Mouse (Mus musculus) embryonic facial prominence, embryonic 14.5 days (tissue): ENCODE measurements around the gene Gm43517. TPM values are rescaled to one million over a fixed set of nuclear protein-coding genes. Genes with fewer than 3 reads are reported as not detected.

Experiments
- ATAC-seq: fragments of 200-750 bp; cut with Nextera tagmentation; 2 replicates; pipeline ENCODE4 v1.8.0; 2017; ENCODE audit warnings: low read depth, moderate number of reproducible peaks, moderate TSS enrichment
- DNase-seq: peaks from one replicate; pipeline ENCODE4 v3.0.0-alpha.2; 2015; ENCODE audit warnings: low spot score
- H3K27ac ChIP-seq: fragments of 300-500 bp; sonication (generic); replicated peaks from 2 replicates; pipeline ENCODE4 v1.5.1; 2014; ENCODE audit warnings: low read depth, mild to moderate bottlenecking, low read length, moderate library complexity
- H3K27me3 ChIP-seq: fragments of 300-500 bp; sonication (generic); replicated peaks from 2 replicates; pipeline ENCODE4 v1.6.1; 2014; ENCODE audit warnings: low read length; ENCODE audit not compliant: control insufficient read depth, insufficient read depth
- H3K36me3 ChIP-seq: fragments of 300-500 bp; sonication (generic); 2 replicates; pipeline ENCODE4 v1.6.1; 2014; ENCODE audit warnings: low read length, mixed read lengths; ENCODE audit not compliant: control insufficient read depth, insufficient read depth
- H3K4me1 ChIP-seq: fragments of 300-500 bp; sonication (generic); 2 replicates; pipeline ENCODE4 v1.6.1; 2014; ENCODE audit warnings: antibody characterized with exemption, low read length; ENCODE audit not compliant: control insufficient read depth, insufficient read depth
- H3K4me2 ChIP-seq: fragments of 300-500 bp; sonication (generic); 2 replicates; pipeline ENCODE4 v1.6.1; 2014; ENCODE audit warnings: low read depth, mild to moderate bottlenecking, low read length, moderate library complexity, mixed read lengths
- H3K4me3 ChIP-seq: fragments of 300-500 bp; sonication (generic); 2 replicates; pipeline ENCODE4 v1.5.1; 2014; ENCODE audit warnings: low read depth, mild to moderate bottlenecking, low read length
- H3K9ac ChIP-seq: fragments of 300-500 bp; sonication (generic); 2 replicates; pipeline ENCODE4 v1.6.1; 2014; ENCODE audit warnings: low read depth, mild to moderate bottlenecking, low read length, moderate library complexity, mixed read lengths
- H3K9me3 ChIP-seq: fragments of 300-500 bp; sonication (generic); 2 replicates; pipeline ENCODE4 v1.6.1; 2016; ENCODE audit warnings: low read length; ENCODE audit not compliant: control insufficient read depth
- WGBS: fragments of 180-500 bp; shearing (Covaris S2); extraction: QIAGEN DNeasy Blood & Tissue Kit; methylation state at CpG from one replicate; pipeline ENCODE4 v1.1.7; 2014; 5-methylcytosine and 5-hydroxymethylcytosine counted together
- polyA plus RNA-seq: library from polyadenylated mRNA; unstranded; fragments of >200 nt; fragmentation: Nextera tagmentation; extraction: Ambion mirVana; gene quantifications from 2 replicates; pipeline ENCODE4 v1.2.1, GENCODE M21; 2014

Gm43517 gene
- polyA plus RNA-seq = not detected in 2 replicates

DNA sequence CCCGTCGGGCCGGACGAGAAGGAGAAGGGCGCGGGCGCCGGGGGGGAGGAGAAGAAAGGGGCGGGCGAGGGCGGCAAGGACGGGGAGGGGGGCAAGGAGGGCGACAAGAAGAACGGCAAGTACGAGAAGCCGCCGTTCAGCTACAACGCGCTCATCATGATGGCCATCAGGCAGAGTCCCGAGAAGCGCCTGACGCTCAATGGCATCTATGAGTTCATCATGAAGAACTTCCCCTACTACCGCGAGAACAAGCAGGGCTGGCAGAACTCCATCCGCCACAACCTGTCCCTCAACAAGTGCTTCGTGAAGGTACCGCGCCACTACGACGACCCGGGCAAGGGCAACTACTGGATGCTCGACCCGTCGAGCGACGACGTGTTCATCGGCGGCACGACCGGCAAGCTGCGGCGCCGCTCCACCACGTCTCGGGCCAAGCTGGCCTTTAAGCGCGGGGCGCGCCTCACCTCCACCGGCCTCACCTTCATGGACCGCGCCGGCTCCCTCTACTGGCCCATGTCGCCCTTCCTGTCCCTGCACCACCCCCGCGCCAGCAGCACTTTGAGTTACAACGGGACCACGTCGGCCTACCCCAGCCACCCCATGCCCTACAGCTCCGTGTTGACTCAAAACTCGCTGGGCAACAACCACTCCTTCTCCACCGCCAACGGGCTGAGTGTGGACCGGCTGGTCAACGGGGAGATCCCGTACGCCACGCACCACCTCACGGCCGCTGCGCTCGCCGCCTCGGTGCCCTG lies at the start of gene Gm43517:
TSS of gene Gm43517 (plus strand) at position 299 of the 755 bp plus-strand sequence.
- Histone ChIP-seq H3K36me3 (no peaks in the 10 kb centered on the region), H3K27ac (peak within 1 kb of the TSS; percentile 61), H3K27me3 (peaks cover 83% of the 10 kb centered on the region), H3K4me2 (peak within 1 kb of the TSS; percentile 55), H3K9me3 (no peaks in the 10 kb centered on the region), H3K4me3 (peak within 1 kb of the TSS; percentile 41), H3K9ac (peak within 1 kb of the TSS; percentile 48), H3K4me1 (0 out of 2 replicates have a peak, but pooled peaks cover 6% of the 10 kb centered on the region)
- under 1% methylated on average over 60 of the region's 75 CpGs for WGBS
- peak; percentile 20; the same call in 1 of the 2 replicates for ATAC-seq
- no peak for DNase-seq

DNA sequence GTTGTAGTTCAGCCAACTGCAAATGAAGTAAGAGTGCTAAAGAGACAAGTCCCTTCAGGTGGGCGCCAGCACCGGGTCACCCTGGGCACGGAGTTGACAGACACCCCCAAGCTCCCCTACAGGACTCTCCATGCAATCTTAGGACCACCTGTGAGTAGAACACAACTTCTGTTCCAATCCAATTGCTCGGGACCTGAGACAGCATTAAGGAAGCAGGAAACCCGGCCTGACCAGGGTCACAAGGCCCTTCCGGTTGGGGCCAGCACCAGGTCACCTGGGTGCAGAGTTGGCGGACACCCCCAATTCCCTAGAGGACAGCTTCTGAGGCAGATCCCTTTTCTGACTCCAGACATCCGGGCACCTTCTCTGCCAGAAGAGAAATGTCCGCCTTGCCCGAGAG lies 35.3 kb upstream of the Gm43517 start:
- Histone ChIP-seq H3K27me3 (no peaks in the 10 kb centered on the region), H3K9ac (no peak overlapping the region), H3K36me3 (no peaks in the 10 kb centered on the region), H3K27ac (no peak overlapping the region), H3K4me1 (no peaks in the 10 kb centered on the region), H3K4me2 (no peak overlapping the region), H3K4me3 (no peak overlapping the region), H3K9me3 (no peaks in the 10 kb centered on the region)
- DNase-seq = no peak
- 87% methylated on average over 10 of the region's 10 CpGs for WGBS
- no peak for ATAC-seq

DNA sequence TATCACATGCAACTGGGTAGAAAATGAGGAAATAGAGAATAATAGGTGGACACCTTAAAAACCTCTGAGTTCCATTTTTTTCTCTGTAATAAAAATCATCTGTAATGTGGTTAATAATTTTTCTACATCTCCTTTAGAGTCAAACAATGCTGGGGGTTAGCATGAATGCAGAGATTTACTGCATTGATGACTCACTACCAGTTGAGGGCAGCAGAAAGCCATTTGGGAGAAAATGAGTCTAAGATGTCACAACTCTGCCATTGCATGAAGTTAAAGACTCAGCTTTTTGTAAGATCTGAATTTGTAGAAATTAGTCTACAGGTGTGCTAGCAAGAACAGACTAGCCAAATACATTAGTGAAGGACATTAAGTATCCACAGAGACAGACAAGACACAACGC lies 16.0 kb upstream of the Gm43517 start:
- no peaks in the 10 kb centered on the region for H3K9me3 ChIP-seq
- no peak overlapping the region for H3K9ac ChIP-seq
- peaks cover 38% of the 10 kb centered on the region for H3K27me3 ChIP-seq
- WGBS = 46% methylated on average over 1 of the region's 1 CpGs
- H3K36me3 ChIP-seq = no peaks in the 10 kb centered on the region
- H3K4me1 ChIP-seq = no peaks in the 10 kb centered on the region
- H3K4me2 ChIP-seq = no peak overlapping the region
- ATAC-seq = no peak
- no peak overlapping the region for H3K4me3 ChIP-seq
- H3K27ac ChIP-seq = no peak overlapping the region
- DNase-seq = no peak

DNA sequence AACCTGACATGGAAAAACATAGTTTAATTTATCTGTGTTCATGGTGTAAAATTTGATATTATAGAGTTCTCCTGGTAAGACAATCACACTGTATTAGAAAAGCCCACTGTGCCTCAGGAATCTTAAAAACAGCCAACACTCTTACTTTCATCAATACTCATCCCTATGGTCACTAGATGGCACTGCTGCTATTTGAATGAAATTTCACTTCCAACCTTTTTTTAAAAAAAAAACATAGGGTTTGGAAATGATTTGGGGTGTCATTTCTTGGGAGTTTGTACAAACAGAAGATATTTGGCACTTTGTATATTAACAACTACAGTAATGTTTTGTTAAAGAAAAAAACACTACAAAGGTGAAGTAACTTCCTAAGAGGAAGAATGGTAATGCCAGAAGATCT lies 12.8 kb upstream of the Gm43517 start:
- H3K27ac ChIP-seq = no peak overlapping the region
- no peaks in the 10 kb centered on the region for H3K4me1 ChIP-seq
- peak; percentile 72 for DNase-seq
- no peak for ATAC-seq
- no peak overlapping the region for H3K4me3 ChIP-seq
- no peaks in the 10 kb centered on the region for H3K36me3 ChIP-seq
- no peak overlapping the region for H3K4me2 ChIP-seq
- H3K9ac ChIP-seq = no peak overlapping the region
- H3K27me3 ChIP-seq = peaks cover 71% of the 10 kb centered on the region
- H3K9me3 ChIP-seq = no peaks in the 10 kb centered on the region

DNA sequence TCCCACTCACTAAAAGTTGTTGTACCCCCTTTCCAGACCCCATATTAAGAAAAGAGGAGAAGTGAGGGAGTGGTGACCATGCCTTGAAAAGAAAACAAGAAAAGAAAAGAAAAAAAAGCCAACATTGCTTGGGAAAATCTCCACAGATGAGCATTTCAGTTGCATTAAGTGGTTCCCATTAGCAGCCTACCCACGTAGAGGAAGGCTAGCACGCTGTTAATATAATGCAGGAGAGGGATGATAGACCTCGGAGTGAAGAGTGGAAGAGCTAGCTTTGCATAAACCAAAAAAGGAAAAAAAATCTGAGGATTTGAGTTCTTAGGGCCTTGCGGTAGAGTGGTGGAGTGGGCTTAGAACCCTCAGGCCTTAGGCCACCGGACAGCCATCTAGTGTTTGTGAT lies 11.8 kb upstream of the Gm43517 start:
- H3K9ac ChIP-seq = no peak overlapping the region
- no peaks in the 10 kb centered on the region for H3K36me3 ChIP-seq
- 7% methylated on average over 5 of the region's 5 CpGs for WGBS
- H3K27ac ChIP-seq = no peak overlapping the region
- no peaks in the 10 kb centered on the region for H3K4me1 ChIP-seq
- H3K9me3 ChIP-seq = no peaks in the 10 kb centered on the region
- DNase-seq = no peak
- no peak for ATAC-seq
- H3K27me3 ChIP-seq = peaks cover 81% of the 10 kb centered on the region
- H3K4me3 ChIP-seq = no peak overlapping the region
- no peak overlapping the region for H3K4me2 ChIP-seq

DNA sequence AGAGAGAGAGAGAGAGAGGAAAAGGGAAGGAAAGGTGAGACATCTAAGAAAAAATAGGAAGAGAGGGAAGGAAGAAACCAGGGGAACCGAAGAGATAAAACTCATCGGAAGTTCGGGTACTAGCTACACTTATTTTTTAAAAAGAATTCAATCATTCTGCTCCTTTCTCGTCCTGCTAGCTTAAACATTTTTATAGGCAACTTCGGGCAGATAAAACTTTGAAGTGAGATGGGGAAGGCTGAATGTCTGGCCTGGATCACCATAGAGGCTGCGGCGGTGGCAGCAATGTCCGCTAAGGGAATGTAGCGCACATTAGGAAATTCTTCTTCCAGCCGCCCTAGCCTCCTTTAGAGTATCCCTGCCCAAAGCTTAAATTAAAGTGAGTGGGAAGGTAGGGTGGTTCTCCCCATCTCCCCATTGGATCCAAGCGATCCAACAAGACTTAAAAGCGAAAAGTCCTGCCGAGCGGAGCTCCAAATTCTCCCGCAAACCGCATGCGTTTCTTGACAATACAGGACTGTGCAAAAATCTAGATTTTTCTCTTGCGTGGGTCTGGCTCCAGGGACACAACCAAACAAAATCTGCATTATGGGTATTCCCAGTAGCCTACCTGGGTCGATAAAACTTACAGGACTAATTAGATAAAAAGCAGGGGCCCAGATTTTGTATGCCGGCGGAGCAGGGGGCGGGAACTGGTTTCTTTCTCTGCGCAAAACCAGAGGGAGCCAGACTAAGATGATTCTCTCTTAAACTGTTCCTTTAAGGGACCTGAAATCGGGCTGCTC lies 11.0 kb upstream of the Gm43517 start:
- Histone ChIP-seq H3K4me1 (no peaks in the 10 kb centered on the region), H3K4me3 (peak overlapping the region; percentile 33), H3K4me2 (peak overlapping the region; percentile 57), H3K27ac (no peak overlapping the region), H3K9me3 (no peaks in the 10 kb centered on the region), H3K36me3 (no peaks in the 10 kb centered on the region), H3K9ac (no peak overlapping the region), H3K27me3 (peaks cover 89% of the 10 kb centered on the region)
- ATAC-seq (no peak), DNase-seq (no peak)
- 2% methylated on average over 24 of the region's 24 CpGs for WGBS

DNA sequence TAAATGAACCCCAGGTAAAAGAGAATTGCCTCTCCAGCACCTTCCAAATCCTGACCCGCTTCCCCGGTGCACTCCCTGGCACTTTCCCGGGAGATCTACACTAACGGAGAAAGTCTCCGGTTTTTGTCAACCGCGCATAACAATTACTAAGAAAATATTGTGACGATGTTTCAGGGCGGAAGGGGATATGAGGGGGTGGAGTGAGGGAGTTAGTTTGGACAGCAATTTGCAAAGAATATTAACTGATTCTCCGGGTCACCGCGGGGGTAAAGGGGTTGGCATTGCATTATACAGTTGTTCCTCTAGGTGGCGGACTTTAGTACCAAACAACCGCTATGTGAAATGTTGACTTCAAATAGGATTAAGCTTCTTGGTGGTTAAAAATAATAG lies 10.4 kb upstream of the Gm43517 start:
- Histone ChIP-seq H3K36me3 (no peaks in the 10 kb centered on the region), H3K4me1 (no peaks in the 10 kb centered on the region), H3K27ac (no peak overlapping the region), H3K9me3 (no peaks in the 10 kb centered on the region), H3K4me2 (peak overlapping the region; percentile 57), H3K9ac (no peak overlapping the region), H3K4me3 (peak overlapping the region; percentile 33), H3K27me3 (peaks cover 95% of the 10 kb centered on the region)
- ATAC-seq = no peak
- DNase-seq = peak; percentile 48
- whole genome bisulfite sequencing = under 1% methylated on average over 14 of the region's 14 CpGs

DNA sequence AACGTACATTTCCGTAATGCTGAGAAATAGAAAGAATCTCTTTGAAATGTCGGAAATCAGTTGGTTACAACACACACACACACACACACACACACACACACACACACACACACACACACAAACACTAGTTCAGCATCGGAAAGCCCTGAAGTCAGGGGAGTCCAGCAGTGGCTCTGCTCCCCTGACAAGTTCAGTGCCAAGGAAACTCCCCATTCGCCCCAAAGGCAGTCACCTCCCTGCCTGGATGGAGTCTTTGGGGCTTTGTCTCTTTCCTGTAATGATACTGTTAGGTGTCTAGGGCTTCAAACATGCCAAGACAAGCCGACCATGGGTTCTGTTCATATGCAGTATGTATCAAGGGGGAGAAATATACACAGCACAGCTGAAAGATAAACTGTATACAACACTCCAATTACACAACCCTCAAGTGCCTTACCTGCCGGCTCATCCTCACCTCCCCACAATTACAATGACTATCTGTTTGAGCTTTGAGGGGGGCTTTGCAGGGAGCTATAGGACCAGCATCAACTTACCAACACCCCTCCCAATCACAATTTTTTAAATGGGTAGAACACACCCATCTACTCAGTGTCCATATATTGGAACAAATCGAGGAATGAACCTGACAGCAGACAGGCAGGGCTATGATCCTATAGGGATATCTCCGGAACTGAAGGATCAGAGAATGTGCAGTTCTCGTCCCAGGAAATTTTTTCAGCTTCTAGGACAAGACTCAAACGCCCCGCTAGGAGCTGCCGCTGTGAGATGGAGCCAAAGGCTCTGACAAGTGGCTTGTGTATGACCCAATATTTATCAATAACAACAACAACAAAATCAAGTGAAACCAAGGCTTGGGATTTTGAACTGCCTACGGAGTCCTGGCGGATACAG lies 9.3 kb upstream of the Gm43517 start:
- Histone ChIP-seq H3K27me3 (peaks cover 97% of the 10 kb centered on the region), H3K27ac (no peak overlapping the region), H3K4me3 (no peak overlapping the region), H3K9me3 (no peaks in the 10 kb centered on the region), H3K36me3 (no peaks in the 10 kb centered on the region), H3K4me1 (no peaks in the 10 kb centered on the region), H3K4me2 (no peak overlapping the region), H3K9ac (no peak overlapping the region)
- ATAC-seq (peak; percentile 58; the same call in 1 of the 2 replicates), DNase-seq (no peak)
- WGBS = 5% methylated on average over 15 of the region's 15 CpGs
